Mouse (Mus musculus): ENCODE data around the gene Eva1c. TPM values are rescaled to one million over a fixed set of nuclear protein-coding genes. Genes with fewer than 3 reads are reported as not detected.

Eva1c gene
- total and polyA plus RNA-seq, 3 experiments = not detected

DNA sequence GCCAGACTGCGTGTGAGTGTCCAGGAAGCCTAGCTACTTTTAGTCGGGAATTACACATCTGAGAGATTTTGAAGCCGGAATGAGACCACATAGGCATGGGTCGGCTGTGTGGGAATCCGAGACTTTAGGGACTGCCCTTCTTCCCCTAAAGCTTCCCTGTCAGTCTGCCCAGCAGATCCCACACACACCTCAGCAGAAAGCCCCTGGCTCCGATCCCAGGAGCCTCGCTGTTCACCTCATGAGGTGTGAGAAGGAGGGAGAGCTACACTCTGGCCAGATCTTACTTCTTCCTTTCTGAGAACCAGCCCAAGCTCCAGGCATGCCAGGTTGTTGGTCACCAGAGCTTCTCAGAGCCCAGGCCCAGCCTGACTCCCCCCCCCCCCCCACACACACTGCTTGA, 38.2 kb downstream of the Eva1c start:
- in situ Hi-C loops (cut with MboI; ENCODE audit: low pct_ligation_motif_present, low pct_unique_long_range_greater_than_20kb, low sequenced_read_pairs) (loop anchor here (5.0 kb wide), 1 partner anchor 58 kb away; no protein-coding TSS in a partner anchor), dilution Hi-C loops (cut with MboI; ENCODE audit: extremely low pct_ligation_motif_present, extremely low pct_unique_long_range_greater_than_20kb, low sequenced_read_pairs) (no loop called here)
- Histone ChIP-seq H3K9ac (ENCODE audit: insufficient read depth, low read depth) (no peak overlapping the region), H3K27ac (ENCODE audit: insufficient read depth, low read depth) (no peak overlapping the region), H3K4me1 (ENCODE audit: control insufficient read depth in 1 of 2, insufficient read depth in 2 of 2) (peaks cover 8 to 9% of the 10 kb centered on the region in 2 experiments), H3K36me3 (replicated peaks in 1 of 2; ENCODE audit: control insufficient read depth in 1 of 2, insufficient read depth in 1 of 2, low read length in 1 of 2) (no peaks in the 10 kb centered on the region), H3K27me3 (replicated peaks) (peaks cover 86% of the 10 kb centered on the region), H3K79me2 (replicated peaks; ENCODE audit: control insufficient read depth, extremely low read depth, insufficient read depth, poor library complexity, severe bottlenecking) (no peaks in the 10 kb centered on the region), H3K9me3 (replicated peaks; ENCODE audit: low read length) (no peaks in the 10 kb centered on the region), H3K4me3 (replicated peaks in 1 of 3; ENCODE audit: low read depth in 2 of 3, low read length in 2 of 3, poor library complexity in 1 of 3) (no peak overlapping the region), H3K4me2 (ENCODE audit: insufficient read depth, low read depth, poor library complexity, severe bottlenecking) (no peak overlapping the region)
- DNase-seq (ENCODE audit: extremely low read depth) = no peak
- TF ChIP-seq NELFE (IDR thresholded peaks at IDR 0.05; ENCODE audit: low read depth, low read length) (no peak), JUND (conservative IDR thresholded peaks at IDR 0.05; ENCODE audit: low read depth, low read length) (no peak), ZKSCAN1 (IDR thresholded peaks at IDR 0.05; ENCODE audit: borderline replicate concordance, low read depth, low read length) (no peak), MAFK (IDR thresholded peaks at IDR 0.05; ENCODE audit: insufficient replicate concordance, low read length) (no peak), BHLHE40 (IDR thresholded peaks at IDR 0.05; ENCODE audit: low read depth, low read length) (no peak)

DNA sequence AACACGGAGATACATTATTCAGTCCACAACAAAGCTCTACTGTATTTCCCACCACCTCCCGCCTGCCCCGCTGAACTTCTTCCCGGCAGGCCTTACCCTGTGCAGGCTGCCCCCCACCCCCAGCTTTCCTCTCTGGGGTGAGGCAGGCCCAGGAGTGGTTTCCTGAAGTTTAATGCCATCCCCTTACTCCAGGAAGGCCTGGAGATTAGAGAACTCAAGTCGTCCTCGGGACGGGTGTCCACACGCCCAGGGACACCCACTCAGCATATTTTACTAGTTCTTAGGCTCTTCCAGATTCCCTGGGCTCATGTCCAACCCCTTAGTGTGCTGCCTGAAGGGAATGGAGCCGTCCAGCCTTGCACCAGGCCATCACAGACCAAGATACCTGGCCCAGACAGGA, 39.1 kb downstream of the Eva1c start:
- no peaks in the 10 kb centered on the region for H3K9me3 ChIP-seq (replicated peaks; ENCODE audit: low read length)
- DNase-seq (ENCODE audit: extremely low read depth) = no peak
- H3K9ac ChIP-seq (ENCODE audit: insufficient read depth, low read depth) = no peak overlapping the region
- no peak overlapping the region for H3K4me2 ChIP-seq (ENCODE audit: insufficient read depth, low read depth, poor library complexity, severe bottlenecking)
- peaks cover 81% of the 10 kb centered on the region for H3K27me3 ChIP-seq (replicated peaks)
- no peak for TF ChIP-seq CHD1 (IDR thresholded peaks at IDR 0.05; ENCODE audit: low read depth, low read length)
- no peak for TF ChIP-seq NRF1 (IDR thresholded peaks at IDR 0.05; ENCODE audit: low read depth, low read length)
- no peak overlapping the region for H3K27ac ChIP-seq (ENCODE audit: insufficient read depth, low read depth)
- H3K4me3 ChIP-seq (replicated peaks in 1 of 3; ENCODE audit: low read depth in 2 of 3, low read length in 2 of 3, poor library complexity in 1 of 3) = no peak overlapping the region
- in situ Hi-C loops (cut with MboI; ENCODE audit: low pct_ligation_motif_present, low pct_unique_long_range_greater_than_20kb, low sequenced_read_pairs) = no loop called here
- no peaks in the 10 kb centered on the region for H3K79me2 ChIP-seq (replicated peaks; ENCODE audit: control insufficient read depth, extremely low read depth, insufficient read depth, poor library complexity, severe bottlenecking)
- dilution Hi-C loops (cut with MboI; ENCODE audit: extremely low pct_ligation_motif_present, extremely low pct_unique_long_range_greater_than_20kb, low sequenced_read_pairs) = no loop called here
- no peaks in the 10 kb centered on the region for H3K36me3 ChIP-seq (replicated peaks in 1 of 2; ENCODE audit: control insufficient read depth in 1 of 2, insufficient read depth in 1 of 2, low read length in 1 of 2)
- peaks cover 8 to 9% of the 10 kb centered on the region in 2 experiments for H3K4me1 ChIP-seq (ENCODE audit: control insufficient read depth in 1 of 2, insufficient read depth in 2 of 2)

GRCm38 (mm10) chr16:90868129-90868528, 41.6 kb downstream of the Eva1c start:
- Histone ChIP-seq H3K4me3 (replicated peaks in 1 of 3; ENCODE audit: low read depth in 2 of 3, low read length in 2 of 3, poor library complexity in 1 of 3) (no peak overlapping the region), H3K4me2 (ENCODE audit: insufficient read depth, low read depth, poor library complexity, severe bottlenecking) (peak overlapping the region; percentile 23; the same call in 1 of the 2 replicates), H3K9me3 (replicated peaks; ENCODE audit: low read length) (no peaks in the 10 kb centered on the region), H3K27ac (ENCODE audit: insufficient read depth, low read depth) (no peak overlapping the region), H3K4me1 (ENCODE audit: control insufficient read depth in 1 of 2, insufficient read depth in 2 of 2) (peaks cover 7 to 9% of the 10 kb centered on the region in 2 experiments), H3K9ac (ENCODE audit: insufficient read depth, low read depth) (no peak overlapping the region), H3K27me3 (replicated peaks) (peaks cover 81% of the 10 kb centered on the region), H3K36me3 (replicated peaks in 1 of 2; ENCODE audit: control insufficient read depth in 1 of 2, insufficient read depth in 1 of 2, low read length in 1 of 2) (no peaks in the 10 kb centered on the region), H3K79me2 (replicated peaks; ENCODE audit: control insufficient read depth, extremely low read depth, insufficient read depth, poor library complexity, severe bottlenecking) (no peaks in the 10 kb centered on the region)
- peak; percentile 59 for DNase-seq (ENCODE audit: extremely low read depth)
- in situ Hi-C loops (cut with MboI; ENCODE audit: low pct_ligation_motif_present, low pct_unique_long_range_greater_than_20kb, low sequenced_read_pairs) = no loop called here
- dilution Hi-C loops (cut with MboI; ENCODE audit: extremely low pct_ligation_motif_present, extremely low pct_unique_long_range_greater_than_20kb, low sequenced_read_pairs) = no loop called here
- TF ChIP-seq SMC3 (IDR thresholded peaks at IDR 0.05; ENCODE audit: low read depth, low read length) (no peak), NRF1 (IDR thresholded peaks at IDR 0.05; ENCODE audit: low read depth, low read length) (peak; percentile 69)
